Mouse (Mus musculus): Measurements from ENCODE around the gene Galnt2.

Galnt2 gene

DNA sequence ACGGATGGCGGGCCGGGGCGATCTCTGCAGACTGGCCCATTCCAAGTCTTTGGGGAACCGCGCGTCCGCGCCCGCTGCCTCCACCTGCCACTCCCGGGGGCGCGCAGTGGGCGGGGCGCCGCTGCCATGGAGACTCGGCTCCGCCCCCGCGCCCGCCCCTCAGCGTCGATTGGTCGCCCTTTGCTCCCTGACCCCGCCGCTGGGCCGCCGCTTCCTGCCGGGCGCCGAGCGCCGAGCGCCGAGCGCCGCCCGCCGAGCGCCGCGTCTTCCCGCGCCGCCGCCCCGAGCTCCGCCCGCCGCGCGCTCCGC is at the start of gene Galnt2:
TSS of gene Galnt2 (plus strand) at position 216 of the 309 bp plus-strand sequence.
- peak; percentile 93 to 98 for DNase-seq

GRCm38 (mm10) chr8:124181751-124182150 is 49.4 kb upstream of the Galnt2 start:
- no peak for DNase-seq

- no peak for DNase-seq
Measured at GRCm38 (mm10) chr8:124182224-124182623, 49.0 kb upstream of the Galnt2 start.

DNA sequence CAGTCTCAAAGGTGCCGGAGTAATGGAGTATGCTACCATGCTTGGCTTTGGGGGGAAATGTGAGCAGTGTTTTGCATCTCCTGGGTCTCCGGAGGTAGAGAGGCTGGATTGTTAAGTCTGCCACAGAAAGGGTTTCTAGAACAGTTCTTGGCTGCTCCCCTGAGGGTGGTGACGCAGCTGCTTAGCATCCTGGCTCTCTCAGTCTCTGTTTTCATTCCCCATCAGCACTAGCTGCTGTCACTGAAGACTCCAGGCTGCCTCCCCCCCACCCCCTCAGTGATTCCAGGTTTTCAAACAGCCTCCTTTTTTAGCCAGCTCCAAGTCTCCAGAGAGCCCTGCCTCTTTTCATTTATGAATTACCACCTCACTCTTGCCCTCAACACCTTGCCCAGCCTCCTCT is 47.1 kb upstream of the Galnt2 start:
- DNase-seq = no peak

GRCm38 (mm10) chr8:124184507-124184906 is 46.7 kb upstream of the Galnt2 start:
- no peak for DNase-seq

DNA sequence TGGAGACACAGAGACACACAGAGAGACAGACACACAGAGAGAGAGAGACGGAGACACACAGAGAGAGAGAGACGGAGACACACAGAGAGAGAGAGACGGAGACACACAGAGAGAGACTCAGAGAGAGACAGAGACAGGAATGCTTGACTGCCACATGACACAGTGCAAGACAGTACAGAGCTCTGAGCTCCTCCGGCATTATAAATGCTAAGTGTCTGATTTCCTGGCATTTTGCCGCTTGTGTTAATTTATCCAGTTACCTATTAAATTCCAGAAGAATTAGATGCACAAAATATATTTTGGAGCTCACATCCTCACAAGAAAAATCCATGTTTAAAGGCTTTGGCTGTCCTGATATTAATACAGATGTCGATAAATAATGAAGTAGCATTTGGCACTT is 46.1 kb upstream of the Galnt2 start:
- DNase-seq = no peak

GRCm38 (mm10) chr8:124190388-124190787 is 40.8 kb upstream of the Galnt2 start:
- DNase-seq = peak in 1 of 2 experiments; percentile 44

DNA sequence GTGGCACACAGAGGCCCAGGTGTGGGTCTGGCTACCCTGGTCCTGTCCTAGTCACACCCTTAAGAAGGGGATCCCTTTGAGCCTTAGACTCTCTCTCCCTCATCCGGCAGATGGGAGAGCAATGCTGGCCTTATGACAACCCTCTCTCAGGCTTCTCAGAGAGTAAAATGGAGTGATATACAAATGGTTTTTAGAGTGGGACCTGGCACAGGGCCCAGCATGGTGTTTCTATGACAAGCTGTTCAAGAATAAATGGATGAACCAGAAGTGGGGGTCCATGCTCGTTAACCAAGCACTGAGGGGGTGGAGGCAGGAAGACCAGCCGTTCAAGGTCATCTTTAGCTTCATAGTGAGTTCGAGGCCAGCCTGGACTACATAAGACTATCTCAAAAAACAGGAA is 38.9 kb upstream of the Galnt2 start:
- no peak for DNase-seq

DNA sequence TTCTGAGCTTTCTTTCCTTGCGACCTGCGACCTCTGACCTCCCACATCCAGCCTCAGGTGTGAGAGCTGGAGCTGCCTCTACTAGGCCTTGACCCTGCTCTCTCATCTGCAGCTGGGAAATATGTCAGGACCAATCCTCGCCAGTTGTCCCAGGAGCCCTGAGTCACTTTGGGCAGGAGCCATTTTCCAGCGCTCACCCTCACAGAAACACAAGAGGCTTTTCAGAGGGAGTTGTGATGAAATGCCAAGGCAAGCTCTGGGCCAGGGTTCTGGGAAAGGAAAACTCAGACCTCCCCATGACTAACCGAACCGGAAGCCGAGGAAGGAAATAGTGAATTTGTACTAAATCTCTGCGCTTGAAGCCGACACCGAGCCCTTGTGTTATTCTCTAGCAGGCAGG is 38.2 kb upstream of the Galnt2 start:
- peak in 1 of 2 experiments; percentile 13 for DNase-seq

DNA sequence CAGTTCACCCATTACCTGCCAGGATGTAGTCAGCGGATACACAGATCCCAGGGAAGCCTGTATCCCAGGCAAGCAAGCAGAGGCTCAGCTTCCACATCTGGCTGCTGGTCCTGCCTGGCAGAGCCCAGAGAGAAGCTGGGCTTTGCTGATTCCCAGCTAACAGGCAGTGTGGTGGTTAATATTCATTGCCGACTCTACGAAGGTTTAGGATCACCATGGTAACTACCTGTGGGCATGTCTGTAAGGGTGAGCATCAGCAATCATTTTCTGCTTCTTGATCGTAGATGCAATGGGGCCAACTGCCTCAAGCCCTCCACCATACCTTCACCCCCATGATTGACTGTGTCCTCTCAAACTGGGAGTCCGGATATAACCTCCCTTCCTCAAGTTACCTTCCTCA is 37.2 kb upstream of the Galnt2 start:
- DNase-seq = no peak

- no peak for DNase-seq
Measured at GRCm38 (mm10) chr8:124196195-124196594, 35.0 kb upstream of the Galnt2 start.

GRCm38 (mm10) chr8:124196797-124197196 is 34.4 kb upstream of the Galnt2 start:
- no peak for DNase-seq

- no peak for DNase-seq
Measured at GRCm38 (mm10) chr8:124198230-124198629, 33.0 kb upstream of the Galnt2 start.

DNA sequence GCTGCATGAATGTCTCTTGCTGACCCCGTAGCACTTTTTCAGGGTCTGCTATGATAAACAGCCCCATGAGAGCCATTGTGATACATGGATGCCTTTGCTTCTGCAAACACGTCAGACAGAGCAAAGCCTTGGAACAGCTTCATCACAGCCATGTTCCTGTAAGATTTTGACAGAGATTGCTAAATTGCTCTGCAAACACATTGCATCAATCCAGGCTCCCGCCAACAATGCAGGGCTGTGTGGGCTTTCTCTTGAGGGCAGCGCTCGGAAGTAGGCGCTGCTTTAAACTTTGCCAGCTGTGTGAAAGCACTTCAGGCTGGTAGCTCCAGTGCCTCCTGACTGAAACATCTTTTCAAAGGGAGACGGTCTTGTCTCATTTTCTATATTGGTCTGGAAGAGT is 30.8 kb upstream of the Galnt2 start:
- DNase-seq = no peak

DNA sequence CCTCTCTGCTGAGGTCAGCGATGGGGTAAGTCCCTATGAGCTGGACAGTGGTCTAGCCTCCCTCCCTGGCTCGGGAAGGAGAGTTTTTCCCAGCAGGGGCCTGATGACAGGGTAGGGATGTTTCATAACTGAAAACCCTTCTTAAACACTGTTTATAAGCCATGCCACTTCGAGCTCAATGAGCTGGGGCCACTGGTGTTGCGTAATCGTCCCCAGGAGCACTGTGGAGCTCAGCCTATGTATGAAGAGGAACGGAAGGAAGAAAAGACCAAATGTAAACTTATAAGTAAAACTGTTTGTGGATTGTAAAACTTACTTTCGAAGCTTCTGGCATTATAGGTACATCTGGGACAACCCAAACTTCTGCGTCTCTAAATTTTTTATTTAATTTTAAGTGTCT is 29.5 kb upstream of the Galnt2 start:
- DNase-seq = no peak

DNA sequence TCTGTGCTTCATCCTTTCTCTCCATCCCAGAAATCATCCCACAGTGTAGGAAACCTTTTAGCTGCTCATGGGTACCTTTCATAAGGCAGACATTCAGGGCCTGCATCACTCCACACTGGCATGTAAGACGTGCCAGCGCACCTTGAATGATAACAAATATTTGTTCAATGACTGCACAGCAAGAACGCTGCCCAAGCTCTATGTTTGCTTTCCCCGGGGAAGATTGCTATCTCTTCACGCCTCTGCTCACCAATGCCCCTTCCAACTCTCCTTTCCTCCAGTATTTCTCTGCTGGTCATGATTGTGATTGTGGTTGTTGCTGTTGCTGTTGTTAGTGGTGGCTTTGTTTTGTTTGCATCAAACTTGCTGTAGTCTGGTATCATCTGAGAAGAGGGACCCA is 28.3 kb upstream of the Galnt2 start:
- no peak for DNase-seq

GRCm38 (mm10) chr8:124204001-124204601 is 27.1 kb upstream of the Galnt2 start:
- peak in 1 of 2 experiments; percentile 28 for DNase-seq

- no peak for DNase-seq
Measured at GRCm38 (mm10) chr8:124212148-124212547, 19.0 kb upstream of the Galnt2 start.

- no peak for DNase-seq
Measured at GRCm38 (mm10) chr8:124216951-124217350, 14.2 kb upstream of the Galnt2 start.

GRCm38 (mm10) chr8:124229883-124230282 is 1.3 kb upstream of the Galnt2 start:
- no peak for DNase-seq

DNA sequence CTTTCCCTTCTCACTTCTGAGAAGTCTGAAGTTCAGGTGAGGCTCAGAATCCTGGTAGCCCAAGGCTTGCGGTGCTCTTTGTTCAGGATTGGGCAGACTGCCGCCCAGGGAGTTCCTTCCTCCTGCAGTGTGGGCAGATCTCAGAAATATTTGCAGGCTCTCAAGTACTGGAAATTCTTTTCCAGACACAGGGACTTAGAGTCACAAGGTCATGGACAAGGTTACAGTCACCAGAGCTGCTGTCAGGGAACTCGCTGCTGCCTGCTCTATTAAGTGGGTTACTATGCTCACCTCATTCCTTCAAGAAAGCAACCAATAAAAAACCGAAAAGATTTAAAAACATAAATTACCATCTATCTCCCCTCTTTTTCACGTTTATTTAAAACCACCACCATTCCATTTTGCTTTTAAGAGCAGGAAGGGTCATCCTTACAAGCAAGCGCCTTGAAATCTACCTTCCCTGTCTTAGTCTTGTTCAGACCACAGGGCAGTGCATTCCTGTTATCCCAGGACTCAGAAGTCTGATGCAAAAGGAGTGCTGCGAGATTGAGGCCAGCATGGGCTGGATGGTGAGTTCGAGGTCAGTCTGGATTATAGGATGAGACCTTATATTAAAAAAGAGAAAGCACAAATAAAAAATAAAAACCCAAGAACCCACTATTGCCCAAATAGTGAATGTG is 555 bp upstream of the Galnt2 start:
- no peak for DNase-seq

- DNase-seq = peak; percentile 50 to 76
Measured at GRCm38 (mm10) chr8:124231485-124232279, 491 bp downstream of the Galnt2 start.

DNA sequence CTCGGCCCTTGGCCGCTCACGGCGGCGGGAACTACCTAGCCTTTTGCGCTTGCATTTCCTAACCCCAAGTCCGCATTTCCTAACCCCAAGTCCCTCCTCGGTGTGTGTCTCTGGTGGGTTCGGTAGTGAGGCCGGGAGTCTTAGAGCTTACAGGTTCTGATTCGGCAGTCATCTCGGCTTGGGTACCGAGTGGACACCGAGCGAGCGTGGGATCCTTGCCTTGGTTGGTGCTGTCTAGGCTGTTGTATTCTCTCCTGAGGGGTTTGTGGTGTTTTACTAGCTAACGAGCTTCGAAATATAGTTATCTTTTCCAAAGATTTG is 1.0 kb downstream of the Galnt2 start:
- no peak for DNase-seq

DNA sequence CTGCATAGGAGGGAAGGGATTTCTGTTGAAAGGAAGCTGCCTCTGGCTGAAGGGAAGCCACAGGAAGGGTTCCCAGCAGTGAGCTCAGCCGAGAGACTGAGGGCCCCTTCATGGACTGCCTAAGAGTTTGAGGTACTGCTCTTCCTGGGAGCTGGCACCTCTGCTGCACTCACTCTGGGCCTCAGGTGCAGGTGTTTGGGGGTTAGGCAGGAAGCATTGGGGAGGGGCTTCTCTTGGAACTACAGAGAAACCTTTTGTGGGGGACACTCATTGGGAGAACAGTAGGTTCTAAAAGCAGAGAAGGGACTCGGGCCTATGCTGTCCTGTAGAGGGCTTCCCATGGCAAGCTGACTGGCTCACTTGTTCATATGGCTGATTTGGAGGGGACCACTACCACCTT is 3.3 kb downstream of the Galnt2 start:
- peak in 1 of 2 experiments; percentile 4 for DNase-seq
